Mouse (Mus musculus): ENCODE results near the gene Tsen54.

GRCm38 (mm10) chr11:115780141-115781070 lies 34.1 kb upstream of the Tsen54 start:
- TF ChIP-seq POLR2A (IDR thresholded peaks at IDR 0.05; ENCODE audit: borderline replicate concordance, extremely low read depth, low read depth, low read length): no peak
- TF ChIP-seq CTCF (IDR thresholded peaks at IDR 0.05; ENCODE audit: insufficient read depth, low read length): no peak

All from lung, adult 2 months (tissue).